Mouse (Mus musculus) thymus, postnatal 0 days (tissue): ENCODE data around the gene Sec14l5. TPM values are rescaled to one million over a fixed set of nuclear protein-coding genes. Genes with fewer than 3 reads are reported as not detected.
A peak's percentile ranks its signal among the peaks of the same experiment; 100 is the strongest.
"Not testable (repeated sequence)": the region's sequence is repeated elsewhere in the genome, so short reads cannot be mapped to it uniquely, and the experiment has no call there.

Source experiments
- DNase-seq: peaks from one replicate; pipeline ENCODE4 v3.0.0-alpha.2; 2015; ENCODE audit warnings: low spot score
- microRNA-seq: library from miRNA; unstranded; fragments of <30 nt; microRNA quantifications from one replicate; pipeline ENCODE4, GENCODE M21; 2016; ENCODE audit warnings: borderline number of aligned reads
- polyA plus RNA-seq: library from polyadenylated mRNA; unstranded; fragments of >200 nt; fragmentation: Nextera tagmentation; extraction: Ambion mirVana; gene quantifications from 2 replicates; pipeline ENCODE4 v1.2.1, GENCODE M21; 2015

The Sec14l5 gene
- polyA plus RNA-seq, 1 experiment from 2014 or later, result 0.42 TPM

DNA sequence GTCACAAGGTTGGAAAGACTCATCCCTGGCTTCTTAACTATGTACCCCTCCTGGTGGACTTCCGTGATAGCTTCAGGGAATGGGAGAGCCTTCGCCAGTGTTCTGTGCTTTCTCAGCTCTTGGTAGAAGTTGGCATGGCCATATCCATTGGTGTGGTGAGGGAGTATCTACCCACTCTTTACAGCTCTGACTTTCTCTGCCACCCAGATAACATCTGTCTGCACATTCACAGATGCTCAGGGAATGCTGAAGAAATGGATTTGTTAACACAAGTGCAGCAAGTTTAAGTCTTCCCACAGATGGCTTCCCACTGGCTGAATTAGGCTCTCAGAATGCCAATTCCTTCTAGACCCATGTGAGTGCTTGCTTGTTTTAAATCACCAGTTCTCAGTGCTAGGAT is 67.2 kb downstream of the Sec14l5 start:
- DNase-seq, result no peak

DNA sequence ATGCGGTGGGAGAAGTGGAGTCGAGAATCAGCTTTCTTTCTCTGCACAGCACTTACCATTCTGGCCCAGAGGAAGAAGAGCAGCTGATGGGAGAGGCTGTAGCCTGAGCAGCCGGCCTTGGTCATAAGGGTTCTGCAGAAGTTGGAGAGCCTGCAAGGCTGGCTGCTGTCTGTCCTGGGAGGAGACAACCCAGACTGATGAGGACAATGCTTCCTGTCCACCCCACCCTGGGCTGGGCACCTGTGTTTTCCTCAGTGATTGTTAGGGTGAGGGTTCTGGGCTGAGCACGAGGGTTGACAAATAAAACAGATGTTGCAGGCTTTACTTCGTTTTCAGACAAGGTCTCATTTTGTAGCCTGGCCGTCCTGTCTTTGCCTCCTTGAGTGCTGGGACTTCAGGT is 69.8 kb downstream of the Sec14l5 start:
- no peak for DNase-seq

DNA sequence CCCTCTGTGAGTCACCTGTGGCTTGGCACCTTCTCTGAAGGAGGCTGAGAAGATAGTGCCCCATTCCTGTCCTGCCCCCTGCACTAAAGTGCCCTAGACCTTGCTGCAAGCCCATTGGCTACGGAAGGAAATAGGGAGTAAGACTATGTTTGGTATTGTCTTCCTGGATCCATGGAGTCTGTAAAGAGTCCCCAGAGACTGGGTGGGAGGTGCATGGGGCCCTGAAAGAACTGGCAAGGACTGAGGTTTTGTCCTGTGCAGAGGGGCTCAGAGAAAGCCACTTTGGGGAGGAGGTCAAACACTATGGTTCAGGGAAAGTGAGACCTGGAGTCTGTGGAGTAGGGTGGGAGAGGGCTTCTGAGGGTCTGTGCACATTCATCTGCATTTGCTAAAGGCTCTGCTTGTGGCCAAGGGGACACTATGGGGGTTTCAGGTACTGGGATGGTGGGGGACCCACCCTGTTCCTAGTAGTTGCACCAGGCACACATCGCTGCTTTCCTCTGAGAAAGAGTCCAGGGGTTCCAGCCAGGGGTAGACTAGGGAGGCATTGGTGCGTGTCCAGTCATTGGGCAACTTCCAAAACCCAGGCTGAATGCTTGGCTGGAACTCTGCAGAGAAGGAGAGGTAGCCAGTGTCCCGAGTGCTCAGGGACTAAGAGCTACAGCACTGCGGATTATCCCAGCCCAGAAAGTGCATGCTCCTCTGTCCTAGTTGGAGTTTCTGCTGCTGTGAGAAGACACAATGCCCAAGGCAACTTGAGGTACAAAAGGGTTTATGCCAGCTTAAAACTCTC is 70.6 kb downstream of the Sec14l5 start:
- no peak for DNase-seq

DNA sequence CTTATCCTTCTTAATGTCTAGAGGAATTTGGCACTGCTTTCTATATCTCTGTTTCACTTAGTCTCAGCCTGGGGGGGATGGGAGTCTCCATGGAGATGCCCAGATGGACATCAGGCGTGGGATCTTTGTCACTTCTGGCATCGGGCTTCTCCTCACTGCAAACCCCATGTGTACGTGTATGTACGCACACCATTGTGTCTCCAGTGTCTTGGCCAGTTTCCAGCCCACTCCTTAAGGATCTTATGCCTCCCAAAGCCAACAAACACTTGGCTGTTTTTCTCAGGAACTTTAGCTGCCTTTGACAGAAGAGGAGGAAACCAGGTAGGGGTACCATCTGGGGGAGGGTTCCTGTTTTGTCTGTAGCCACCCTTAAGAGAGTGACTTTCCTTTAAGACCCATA is 74.5 kb downstream of the Sec14l5 start:
- DNase-seq, result no peak

DNA sequence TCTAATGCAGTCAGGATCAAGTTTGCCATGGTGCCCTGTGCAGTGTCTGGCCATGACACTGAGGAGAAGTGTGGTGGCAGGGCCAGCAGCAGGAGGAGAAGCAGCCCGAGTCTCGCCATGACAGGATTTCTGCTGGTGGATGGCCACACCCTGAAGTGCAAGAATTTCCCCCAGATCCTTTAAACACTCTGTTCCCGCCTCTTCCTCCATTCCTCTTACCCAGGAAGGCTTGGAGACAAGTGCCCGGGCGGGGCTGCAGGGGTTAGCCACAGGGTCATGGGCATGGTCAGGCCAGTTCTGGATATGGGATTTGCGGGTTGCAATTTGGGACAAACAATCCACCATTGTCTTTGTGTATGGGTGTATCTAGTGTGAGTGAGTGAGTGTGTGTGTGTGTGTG is 75.2 kb downstream of the Sec14l5 start, which contains the start of gene AU021092:
Gene AU021092 (minus strand): TSS at position 160 of the 400 bp plus-strand sequence.
- DNase-seq, result no peak

DNA sequence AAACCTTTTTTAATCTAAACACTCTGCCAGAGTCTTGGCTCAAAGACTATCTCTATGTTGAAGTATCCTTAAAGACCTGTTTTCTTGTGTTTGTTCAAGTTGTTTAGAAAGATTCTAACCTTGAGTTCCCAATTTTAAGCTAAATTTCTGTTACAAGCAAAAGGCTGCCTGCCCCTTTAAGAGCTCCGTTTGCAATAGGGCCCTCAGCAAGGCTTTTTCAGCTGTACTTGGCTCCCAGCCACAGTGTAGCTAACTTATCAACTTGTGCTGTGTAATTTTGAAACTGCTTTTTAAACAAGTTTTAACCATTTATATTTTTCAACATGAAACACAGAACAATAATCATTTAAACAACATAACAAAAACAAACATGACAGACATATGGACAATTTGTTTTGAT is 79.6 kb downstream of the Sec14l5 start:
- DNase-seq, result not testable (repeated sequence)

DNA sequence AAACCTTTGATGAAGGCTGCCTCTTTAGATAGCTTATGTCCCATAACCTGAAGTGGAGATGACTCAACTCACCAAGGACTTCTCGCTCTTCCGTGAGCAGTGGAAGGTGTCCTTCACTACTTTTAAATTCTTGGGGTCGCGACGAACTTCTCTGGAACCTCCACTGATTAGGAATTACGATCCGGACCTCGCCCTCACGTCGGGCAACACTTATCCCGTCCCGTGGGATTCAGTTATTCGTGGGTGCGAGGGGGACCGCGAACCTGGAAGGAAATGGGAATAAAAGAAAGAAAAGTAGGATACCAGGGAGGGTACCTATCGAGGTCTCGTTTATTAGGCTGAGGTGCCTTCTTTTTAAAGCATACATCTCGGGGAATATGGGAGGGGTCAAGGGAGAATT is 80.6 kb downstream of the Sec14l5 start:
- not testable (repeated sequence) for DNase-seq

DNA sequence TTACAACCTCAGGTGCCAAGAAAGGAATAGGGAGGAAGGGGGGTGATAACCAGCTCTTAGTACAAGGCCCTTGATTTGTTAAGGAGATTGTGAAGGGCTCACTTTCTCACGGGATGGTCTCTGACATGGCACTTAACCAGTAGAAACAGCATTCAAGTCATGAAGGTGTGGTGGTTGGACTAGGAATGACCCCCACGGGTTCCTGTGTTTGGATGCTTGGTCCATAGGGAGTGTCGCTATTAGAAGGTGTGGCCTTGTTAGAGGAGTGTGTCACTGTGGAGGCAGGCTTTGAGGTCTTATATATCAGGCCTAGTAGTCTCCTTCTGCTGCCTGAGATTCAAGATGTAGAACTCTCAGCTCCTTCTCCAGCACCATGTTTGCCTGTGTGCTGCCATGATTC is 81.2 kb downstream of the Sec14l5 start:
- not testable (repeated sequence) for DNase-seq

DNA sequence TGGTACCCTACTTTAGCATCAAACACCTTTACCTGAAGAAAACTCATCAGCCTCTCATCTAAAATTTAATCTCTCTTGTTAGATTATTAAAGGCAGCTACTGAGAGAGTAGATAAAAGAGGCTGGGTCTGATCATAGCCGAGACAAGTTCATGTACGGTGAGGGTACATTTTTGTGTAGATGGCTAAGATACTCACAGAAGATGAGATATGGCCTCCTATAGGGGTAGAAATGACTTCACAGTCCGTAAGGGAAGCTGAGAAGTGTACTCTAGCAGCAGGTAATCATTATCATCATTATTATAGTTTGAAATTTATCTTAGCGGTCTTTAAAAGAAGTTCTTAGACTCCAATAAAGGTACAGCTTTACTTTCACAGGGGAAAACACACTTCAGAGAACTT is 86.1 kb downstream of the Sec14l5 start:
- no peak for DNase-seq

DNA sequence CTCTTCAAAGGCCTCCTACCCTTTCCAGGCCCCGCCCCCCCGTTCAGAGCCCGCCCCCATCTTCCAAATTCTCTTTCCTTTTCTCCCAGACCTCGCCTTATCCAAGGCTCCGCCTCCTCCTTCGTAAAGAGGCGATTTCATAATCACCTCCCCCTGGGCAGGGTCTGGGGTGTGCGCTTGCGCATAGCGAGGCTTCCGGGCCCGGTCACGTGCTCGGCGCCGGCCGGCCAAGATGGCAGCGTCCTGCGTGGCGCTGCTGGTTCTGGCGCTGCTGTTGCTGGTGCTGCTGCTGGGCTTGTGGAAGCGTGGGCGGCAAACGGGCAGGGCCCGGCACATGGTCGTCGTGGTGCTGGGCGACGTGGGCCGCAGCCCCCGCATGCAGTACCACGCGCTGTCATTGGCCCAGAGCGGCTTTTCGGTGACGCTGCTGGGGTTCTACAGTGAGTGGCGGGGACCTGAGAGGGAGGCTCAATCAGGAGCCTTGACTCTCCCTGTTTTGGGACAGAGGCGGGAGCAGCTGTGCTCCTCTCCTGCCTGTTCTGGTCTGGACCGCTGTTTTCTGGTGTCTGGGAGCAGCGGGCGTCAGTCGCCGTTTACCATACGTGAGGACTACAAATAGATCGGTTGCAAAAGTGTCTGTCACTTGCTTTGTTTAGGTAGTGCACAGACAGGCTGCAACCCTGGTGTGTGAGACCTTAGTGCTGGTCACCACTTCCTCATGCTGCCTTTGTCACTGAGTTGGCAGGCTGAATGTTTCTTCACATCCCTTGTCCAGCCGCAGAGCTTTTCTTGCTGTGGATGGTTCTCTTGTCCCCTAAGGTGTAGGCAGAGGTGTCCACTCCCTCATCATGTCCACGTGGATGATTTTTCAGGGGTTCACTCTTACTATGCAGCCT is 86.8 kb downstream of the Sec14l5 start, which contains the start of gene Alg1:
Gene Alg1 (plus strand): TSS at position 204 of the 896 bp plus-strand sequence.
- peak; percentile 92 for DNase-seq

Small RNA genes lying within 50 kb of the gene (microRNA-seq; reads per million reads assigned to microRNA genes)
- gene Gm23689 (not detected), gene Gm26095 (not detected), gene Mir6364 (not detected)

Other genes with a start within 250 kb of the Sec14l5 start
- gene Nudt16l1, start 208.3 kb upstream of the Sec14l5 start, polyA plus RNA-seq, result 150 and 151 TPM in 2 replicates
- 45.3 and 50.3 TPM in 2 replicates for gene Anks3, start 182.9 kb upstream of the Sec14l5 start, polyA plus RNA-seq
- 0.05 and 0.14 TPM in 2 replicates for gene Sept12, start 149.3 kb upstream of the Sec14l5 start, polyA plus RNA-seq
- 6.4 and 11.7 TPM in 2 replicates for gene Smim22, start 139.8 kb upstream of the Sec14l5 start, polyA plus RNA-seq
- gene Rogdi, start 133.6 kb upstream of the Sec14l5 start, polyA plus RNA-seq, result 35.1 TPM in 2 replicates
- gene Glyr1, start 97.2 kb upstream of the Sec14l5 start, polyA plus RNA-seq, result 109 and 110 TPM in 2 replicates
- gene Ubn1, start 97.1 kb upstream of the Sec14l5 start, polyA plus RNA-seq, result 25.5 and 33.0 TPM in 2 replicates
- gene Ppl, start 14.7 kb upstream of the Sec14l5 start, polyA plus RNA-seq, result 0.49 and 1.0 TPM in 2 replicates
- 16.3 and 18.0 TPM in 2 replicates for gene Nagpa, start 56.9 kb downstream of the Sec14l5 start, polyA plus RNA-seq
- 1.0 and 1.1 TPM in 2 replicates for gene AU021092, start 75.2 kb downstream of the Sec14l5 start, polyA plus RNA-seq
- 31.6 TPM in 2 replicates for gene Alg1, start 86.5 kb downstream of the Sec14l5 start, polyA plus RNA-seq
- 13.9 and 15.5 TPM in 2 replicates for gene Eef2kmt, start 108.9 kb downstream of the Sec14l5 start, polyA plus RNA-seq